ENCODE assay signal across 9 mouse cellular contexts in the genomic region with DNA sequence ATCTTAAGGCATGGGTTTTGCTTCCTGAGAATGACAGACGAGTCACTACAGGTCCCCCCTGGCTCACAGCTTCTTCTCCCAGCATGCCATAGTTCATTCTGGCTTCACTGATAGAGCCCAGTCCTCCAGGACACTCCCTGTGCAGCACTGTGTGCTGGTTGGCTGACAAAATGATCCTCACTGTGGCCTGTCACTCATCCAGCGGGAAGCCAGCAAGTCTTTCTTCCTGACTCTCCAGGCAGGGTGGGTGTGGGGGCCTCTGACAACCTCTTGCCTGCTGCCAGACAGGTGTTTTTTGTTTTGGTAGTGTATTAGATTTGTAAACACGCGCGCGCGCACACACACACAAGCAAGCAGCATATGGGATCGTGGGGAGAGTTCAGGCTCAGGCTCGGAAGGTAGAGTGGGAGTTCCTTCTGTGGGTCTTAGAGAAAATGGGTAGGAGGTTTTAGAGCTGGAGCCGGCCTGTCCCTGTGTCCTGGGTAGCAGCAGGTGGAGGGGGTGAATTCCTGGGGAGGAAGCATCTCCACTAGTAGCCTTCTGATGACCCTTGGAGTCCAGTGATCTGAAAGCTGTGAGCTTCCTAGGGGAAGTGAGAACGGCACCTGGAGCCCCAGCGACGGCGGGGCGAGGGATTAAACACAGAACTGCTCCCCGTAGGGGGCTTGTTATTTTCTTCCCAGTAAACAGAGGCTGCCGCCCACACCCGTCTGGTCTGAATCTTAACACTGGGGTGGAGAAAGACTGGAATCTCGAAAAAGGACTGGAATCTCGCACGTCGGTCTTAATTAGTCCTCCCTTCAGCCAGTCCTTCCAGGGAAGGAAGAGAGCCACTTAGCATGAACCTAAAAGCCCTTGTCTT. TPM values are rescaled to one million over a fixed set of nuclear protein-coding genes. Genes with fewer than 3 reads are reported as not detected.
DNase-seq lines count a peak whose midpoint lies in the region; ATAC-seq and TF ChIP-seq lines count a peak whose summit lies in the region.
"Had no signal": no experiment of that assay in that cellular context is flagged by ENCODE, and none has a peak within 500 bp of the region (broad histone marks: within the 10 kb centered on the region; RNA-seq: fewer than 3 reads in every experiment).

No protein-coding gene starts in this region.

- no peak overlapping the region for H3K27ac ChIP-seq in forebrain, embryonic 11.5 days (ENCODE audit: low read depth, low read length)
- H3K27ac ChIP-seq in forebrain, embryonic 15.5 days (replicated peaks): no peak overlapping the region
- peak overlapping the region; percentile 32 for H3K27ac ChIP-seq in lung, postnatal 0 days (ENCODE audit: low read length)
- H3K27ac ChIP-seq in heart, embryonic 15.5 days: peak overlapping the region; percentile 32

- TF ChIP-seq EP300 in lung, postnatal 0 days (IDR thresholded peaks at IDR 0.05): no peak

- peak overlapping the region; percentile 31; the same call in 1 of the 2 replicates for H3K4me2 ChIP-seq in forebrain, embryonic 11.5 days (ENCODE audit: low read depth, low read length, severe bottlenecking)
- H3K4me2 ChIP-seq in forebrain, embryonic 15.5 days (replicated peaks): no peak overlapping the region
- H3K4me2 ChIP-seq in lung, postnatal 0 days (replicated peaks; ENCODE audit: low read depth, low read length): no peak overlapping the region
- peak overlapping the region; percentile 32 for H3K4me2 ChIP-seq in heart, embryonic 15.5 days

- no peak overlapping the region for H3K4me3 ChIP-seq in forebrain, embryonic 11.5 days (ENCODE audit: low read depth, low read length)
- no peak overlapping the region for H3K4me3 ChIP-seq in forebrain, embryonic 15.5 days
- no peak overlapping the region for H3K4me3 ChIP-seq in lung, postnatal 0 days (ENCODE audit: low read depth, low read length)
- H3K4me3 ChIP-seq in heart, embryonic 15.5 days: peak overlapping the region; percentile 9; the same call in 1 of the 2 replicates

- H3K9ac ChIP-seq in forebrain, embryonic 11.5 days (ENCODE audit: low read length): no peak overlapping the region
- H3K9ac ChIP-seq in forebrain, embryonic 15.5 days (replicated peaks): no peak overlapping the region
- H3K9ac ChIP-seq in lung, postnatal 0 days (replicated peaks; ENCODE audit: low read depth): no peak overlapping the region
- H3K9ac ChIP-seq in heart, embryonic 15.5 days: no peak overlapping the region

- no peak for ATAC-seq in forebrain, embryonic 11.5 days (replicated peaks; ENCODE audit: low FRiP score)
- no peak for ATAC-seq in forebrain, embryonic 15.5 days (replicated peaks)
- ATAC-seq in lung, postnatal 0 days: no peak
- ATAC-seq in heart, embryonic 15.5 days (replicated peaks; ENCODE audit: insufficient number of reproducible peaks, insufficient read depth, low FRiP score, low read depth): no peak
- ATAC-seq in megakaryocyte-erythroid progenitor cell, adult 5-6 weeks (replicated peaks; ENCODE audit: low FRiP score, low TSS enrichment, poor library complexity, severe bottlenecking): no peak

- no peak for TF ChIP-seq CTCF in lung, postnatal 0 days (IDR thresholded peaks at IDR 0.05)

- WGBS in forebrain, embryonic 11.5 days: 6% methylated on average over 22 of the region's 22 CpGs
- WGBS in forebrain, embryonic 15.5 days: 6% methylated on average over 22 of the region's 22 CpGs
- WGBS in lung, postnatal 0 days: 31% methylated on average over 22 of the region's 22 CpGs
- WGBS in heart, embryonic 15.5 days: 20% methylated on average over 22 of the region's 22 CpGs

- no peaks in the 10 kb centered on the region for H3K9me3 ChIP-seq in forebrain, embryonic 11.5 days (ENCODE audit: control insufficient read depth, low read length)
- no peaks in the 10 kb centered on the region for H3K9me3 ChIP-seq in forebrain, embryonic 15.5 days
- H3K9me3 ChIP-seq in lung, postnatal 0 days (ENCODE audit: low read length): no peaks in the 10 kb centered on the region
- H3K9me3 ChIP-seq in heart, embryonic 15.5 days (replicated peaks): no peaks in the 10 kb centered on the region

- DNase-seq in forebrain, embryonic 11.5 days (ENCODE audit: low spot score): no peak
- no peak for DNase-seq in lung, postnatal 0 days (ENCODE audit: low spot score)
- no peak for DNase-seq in lung, postnatal 14 days
- peak; percentile 50 for DNase-seq in retina, embryonic 14.5 days (ENCODE audit: low spot score)
- DNase-seq in ovary, postnatal 10 days (ENCODE audit: low spot score): no peak

- no peaks in the 10 kb centered on the region for H3K36me3 ChIP-seq in forebrain, embryonic 11.5 days (ENCODE audit: control insufficient read depth, insufficient read depth, low read length)
- H3K36me3 ChIP-seq in forebrain, embryonic 15.5 days: no peaks in the 10 kb centered on the region
- H3K36me3 ChIP-seq in lung, postnatal 0 days (ENCODE audit: insufficient read depth, low read length): no peaks in the 10 kb centered on the region
- no peaks in the 10 kb centered on the region for H3K36me3 ChIP-seq in heart, embryonic 15.5 days

- peaks cover 25% of the 10 kb centered on the region for H3K4me1 ChIP-seq in forebrain, embryonic 11.5 days (replicated peaks; ENCODE audit: control insufficient read depth, insufficient read depth, low read length)
- peaks cover 30% of the 10 kb centered on the region for H3K4me1 ChIP-seq in forebrain, embryonic 15.5 days
- peaks cover 33% of the 10 kb centered on the region for H3K4me1 ChIP-seq in lung, postnatal 0 days (ENCODE audit: insufficient read depth, low read depth, low read length)
- peaks cover 58% of the 10 kb centered on the region for H3K4me1 ChIP-seq in heart, embryonic 15.5 days (replicated peaks)

- peaks cover 9% of the 10 kb centered on the region; the same call in 1 of the 2 replicates for H3K27me3 ChIP-seq in forebrain, embryonic 11.5 days (ENCODE audit: control insufficient read depth, insufficient read depth, low read length)
- peaks cover 12% of the 10 kb centered on the region for H3K27me3 ChIP-seq in forebrain, embryonic 15.5 days
- no peaks in the 10 kb centered on the region for H3K27me3 ChIP-seq in lung, postnatal 0 days (replicated peaks; ENCODE audit: insufficient read depth, low read length)
- H3K27me3 ChIP-seq in heart, embryonic 15.5 days: no peaks in the 10 kb centered on the region

RNA-seq across cellular contexts. Expression of a gene that starts 10.0 kb away (rescaled TPM):
- 4.0 and 4.3 TPM in 2 replicates for polyA plus RNA-seq in forebrain, embryonic 11.5 days (2014; fragmentation: Nextera tagmentation; extraction: Ambion mirVana)
- 2.9 and 3.3 TPM in 2 replicates for polyA plus RNA-seq in forebrain, embryonic 15.5 days (2015; fragmentation: Nextera tagmentation; extraction: Ambion mirVana)
- 52.5 and 64.9 TPM in 2 replicates for polyA plus RNA-seq in lung, postnatal 0 days (2015; fragmentation: Nextera tagmentation; extraction: Ambion mirVana)
- 10.2 and 24.9 TPM in 2 replicates for polyA plus RNA-seq in heart, embryonic 15.5 days (2015; fragmentation: Nextera tagmentation; extraction: Ambion mirVana)
- 3.1 and 4.4 TPM in 2 replicates for total RNA-seq in megakaryocyte-erythroid progenitor cell, adult 5-6 weeks (2014; fragmentation: Nextera tagmentation)
- 39.2 and 50.6 TPM in 2 replicates for total RNA-seq in megakaryocyte-erythroid progenitor cell, adult 5-6 weeks (2017)

RNA-seq across cellular contexts. Expression of a gene that starts 13.2 kb away (rescaled TPM):
- not detected in 2 replicates for polyA plus RNA-seq in forebrain, embryonic 11.5 days (2014; fragmentation: Nextera tagmentation; extraction: Ambion mirVana)
- not detected in 2 replicates for polyA plus RNA-seq in forebrain, embryonic 15.5 days (2015; fragmentation: Nextera tagmentation; extraction: Ambion mirVana)
- polyA plus RNA-seq in lung, postnatal 0 days (2015; fragmentation: Nextera tagmentation; extraction: Ambion mirVana): 0.46 and 0.61 TPM in 2 replicates
- polyA plus RNA-seq in heart, embryonic 15.5 days (2015; fragmentation: Nextera tagmentation; extraction: Ambion mirVana): 0.15 TPM in 1 of 2 replicates, not detected in the other
- total RNA-seq in megakaryocyte-erythroid progenitor cell, adult 5-6 weeks (2014; fragmentation: Nextera tagmentation): not detected in 2 replicates
- 0.89 TPM in 1 of 2 replicates, not detected in the other for total RNA-seq in megakaryocyte-erythroid progenitor cell, adult 5-6 weeks (2017)

RNA-seq across cellular contexts. Expression of a gene that starts 39.2 kb away (rescaled TPM):
- polyA plus RNA-seq in forebrain, embryonic 11.5 days (2014; fragmentation: Nextera tagmentation; extraction: Ambion mirVana): not detected in 2 replicates
- polyA plus RNA-seq in forebrain, embryonic 15.5 days (2015; fragmentation: Nextera tagmentation; extraction: Ambion mirVana): not detected in 2 replicates
- not detected in 2 replicates for polyA plus RNA-seq in lung, postnatal 0 days (2015; fragmentation: Nextera tagmentation; extraction: Ambion mirVana)
- polyA plus RNA-seq in heart, embryonic 15.5 days (2015; fragmentation: Nextera tagmentation; extraction: Ambion mirVana): not detected in 2 replicates
- total RNA-seq in megakaryocyte-erythroid progenitor cell, adult 5-6 weeks (2014; fragmentation: Nextera tagmentation): not detected in 2 replicates
- total RNA-seq in megakaryocyte-erythroid progenitor cell, adult 5-6 weeks (2017): not detected in 2 replicates
- total RNA-seq: left cerebral cortex, postnatal 36 days had no signal

RNA-seq across cellular contexts. Expression of a gene that starts 52.7 kb away (rescaled TPM):
- polyA plus RNA-seq in forebrain, embryonic 11.5 days (2014; fragmentation: Nextera tagmentation; extraction: Ambion mirVana): 24.3 and 27.6 TPM in 2 replicates
- 14.0 and 15.2 TPM in 2 replicates for polyA plus RNA-seq in forebrain, embryonic 15.5 days (2015; fragmentation: Nextera tagmentation; extraction: Ambion mirVana)
- polyA plus RNA-seq in lung, postnatal 0 days (2015; fragmentation: Nextera tagmentation; extraction: Ambion mirVana): 18.1 and 19.4 TPM in 2 replicates
- 17.3 and 19.5 TPM in 2 replicates for polyA plus RNA-seq in heart, embryonic 15.5 days (2015; fragmentation: Nextera tagmentation; extraction: Ambion mirVana)
- 53.6 and 58.6 TPM in 2 replicates for total RNA-seq in megakaryocyte-erythroid progenitor cell, adult 5-6 weeks (2014; fragmentation: Nextera tagmentation)
- total RNA-seq in megakaryocyte-erythroid progenitor cell, adult 5-6 weeks (2017): 91.4 and 110 TPM in 2 replicates

Comparison
In these comparisons a context has a peak if more than half of its experiments do, and no peak if none do; other contexts are left out.
1. H3K4me2 ChIP-seq: peak in forebrain, embryonic 11.5 days (single experiment) and heart, embryonic 15.5 days (single experiment); none in forebrain, embryonic 15.5 days (single experiment) and lung, postnatal 0 days (single experiment).
2. H3K27ac ChIP-seq: peak in lung, postnatal 0 days (single experiment) and heart, embryonic 15.5 days (single experiment); none in forebrain, embryonic 11.5 days (single experiment) and forebrain, embryonic 15.5 days (single experiment).